ENCODE assay signal across 8 mouse cellular contexts in the genomic region with DNA sequence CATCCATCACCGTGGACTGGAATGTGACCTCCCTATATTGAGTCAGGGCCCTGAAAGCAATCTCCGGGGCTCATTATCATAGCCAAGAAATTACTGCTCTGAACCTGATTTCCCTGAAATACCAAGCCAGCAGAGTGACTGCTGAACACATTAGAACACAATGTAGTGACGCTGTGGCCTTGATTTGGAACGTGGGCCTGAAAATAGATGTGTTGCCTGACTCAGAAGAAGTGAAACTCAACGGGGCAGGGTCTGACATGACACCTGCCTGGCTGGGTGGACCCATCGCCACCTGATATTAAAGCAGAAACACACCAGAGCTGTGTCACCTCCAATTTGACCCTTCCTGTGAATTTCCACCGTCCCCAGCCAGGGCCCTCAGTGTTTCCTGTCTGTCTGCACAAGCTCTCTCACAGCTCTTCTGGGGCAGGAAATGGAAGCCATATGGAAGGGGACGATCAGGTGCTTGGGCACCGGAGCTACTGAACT. TPM values are rescaled to one million over a fixed set of nuclear protein-coding genes. Genes with fewer than 3 reads are reported as not detected.
A peak's percentile ranks its signal among the peaks of the same experiment; 100 is the strongest.
DNase-seq lines count a peak whose midpoint lies in the region; ATAC-seq lines count a peak whose summit lies in the region.

No protein-coding gene starts in this region.

- H3K4me3 ChIP-seq in hindbrain, embryonic 11.5 days (ENCODE audit: low read depth, low read length): no peak overlapping the region

- H3K36me3 ChIP-seq in hindbrain, embryonic 11.5 days (ENCODE audit: control insufficient read depth, insufficient read depth, low read length): no peaks in the 10 kb centered on the region

- no peak overlapping the region for H3K4me2 ChIP-seq in hindbrain, embryonic 11.5 days (replicated peaks; ENCODE audit: low read depth, low read length)

- WGBS in hindbrain, embryonic 11.5 days: 29% methylated on average over 9 of the region's 9 CpGs

- H3K4me1 ChIP-seq in hindbrain, embryonic 11.5 days (replicated peaks; ENCODE audit: control insufficient read depth, insufficient read depth, low read length): peaks cover 12% of the 10 kb centered on the region

- DNase-seq in heart, adult 18-20 months: peak; percentile 53 to 63
- DNase-seq in heart, adult 8-10 months (ENCODE audit: low spot score): no peak
- peak; percentile 47 for DNase-seq in embryo, embryonic 9.5 days (ENCODE audit: extremely low spot score)
- peak; percentile 55 for DNase-seq in hindbrain, embryonic 11.5 days (ENCODE audit: low spot score)
- peak; percentile 53 for DNase-seq in lung, postnatal 10 days
- DNase-seq in right cerebral cortex, postnatal 10 days (ENCODE audit: low spot score in 2 of 2): no peak
- no peak for DNase-seq in T-cell, adult 2 months (ENCODE audit: low spot score)
- no peak for DNase-seq in gastrocnemius, postnatal 10 days

- 0 out of 2 replicates have a peak, but pooled peaks have one; percentile 5 for ATAC-seq in hindbrain, embryonic 11.5 days (ENCODE audit: low FRiP score)

- H3K9me3 ChIP-seq in hindbrain, embryonic 11.5 days (ENCODE audit: control insufficient read depth, low read length): no peaks in the 10 kb centered on the region

- H3K9ac ChIP-seq in hindbrain, embryonic 11.5 days (ENCODE audit: low read depth, low read length): no peak overlapping the region

- H3K27ac ChIP-seq in hindbrain, embryonic 11.5 days (ENCODE audit: low read depth, low read length): peak overlapping the region; percentile 67

- H3K27me3 ChIP-seq in hindbrain, embryonic 11.5 days (ENCODE audit: control insufficient read depth, insufficient read depth, low read length): no peaks in the 10 kb centered on the region

RNA-seq across cellular contexts. Expression of gene Parvb, which starts 13.0 kb away (rescaled TPM):
- total RNA-seq in heart, adult 18-20 months (2021): 100 to 1,000 TPM in 1 of 2 experiments, 10 to 100 TPM in 1; 89.9 to 103 TPM
- 100 to 1,000 TPM in 2 of 4 experiments, 10 to 100 TPM in 2; 78.8 to 113 (median 105) TPM for total RNA-seq in heart, adult 8-10 months (2022)
- 9.4 and 9.5 TPM in 2 replicates for polyA plus RNA-seq in hindbrain, embryonic 11.5 days (2014; fragmentation: Nextera tagmentation; extraction: Ambion mirVana)
- 10 to 100 TPM; 80.9 to 83.6 TPM for total RNA-seq in gastrocnemius, postnatal 10 days (2021)

RNA-seq across cellular contexts. Expression of gene Samm50, which starts 26.8 kb away (rescaled TPM):
- total RNA-seq in heart, adult 18-20 months (2021): 100 to 1,000 TPM; 299 to 313 TPM
- 100 to 1,000 TPM; 257 to 301 (median 279) TPM for total RNA-seq in heart, adult 8-10 months (2022)
- polyA plus RNA-seq in hindbrain, embryonic 11.5 days (2014; fragmentation: Nextera tagmentation; extraction: Ambion mirVana): 66.7 and 74.5 TPM in 2 replicates
- total RNA-seq in gastrocnemius, postnatal 10 days (2021): 100 to 1,000 TPM; 159 to 191 TPM

RNA-seq across cellular contexts. Expression of gene Pnpla3, which starts 51.2 kb away (rescaled TPM):
- total RNA-seq in heart, adult 18-20 months (2021): 1 to 10 TPM; 2.6 to 8.8 TPM
- 1 to 10 TPM in 1 of 4 experiments, under 1 TPM in 3; 0.34 to 2.4 (median 0.57) TPM for total RNA-seq in heart, adult 8-10 months (2022)
- polyA plus RNA-seq in hindbrain, embryonic 11.5 days (2014; fragmentation: Nextera tagmentation; extraction: Ambion mirVana): 0.71 and 1.4 TPM in 2 replicates
- total RNA-seq in gastrocnemius, postnatal 10 days (2021): 1 to 10 TPM; 3.7 to 4.5 TPM

Comparison
In these comparisons a context has a peak if more than half of its experiments do, and no peak if none do; other contexts are left out.
1. DNase-seq: peak in heart, adult 18-20 months (2 of 2), embryo, embryonic 9.5 days (single experiment), hindbrain, embryonic 11.5 days (single experiment) and lung, postnatal 10 days (single experiment); none in heart, adult 8-10 months (single experiment), right cerebral cortex, postnatal 10 days (0 of 2), T-cell, adult 2 months (single experiment) and gastrocnemius, postnatal 10 days (single experiment).